Mouse (Mus musculus) regulatory T cell (primary cell): ENCODE results near the gene Afap1.

Experiments used
- in situ Hi-C: fragments of 300-600 bp; cut with MboI, MseI; formaldehyde crosslinking; loops from one replicate; pipeline ENCODE4 v1.15.1; 2025; ENCODE audit warnings: high pct_unique_total_duplicates

Afap1 gene

DNA sequence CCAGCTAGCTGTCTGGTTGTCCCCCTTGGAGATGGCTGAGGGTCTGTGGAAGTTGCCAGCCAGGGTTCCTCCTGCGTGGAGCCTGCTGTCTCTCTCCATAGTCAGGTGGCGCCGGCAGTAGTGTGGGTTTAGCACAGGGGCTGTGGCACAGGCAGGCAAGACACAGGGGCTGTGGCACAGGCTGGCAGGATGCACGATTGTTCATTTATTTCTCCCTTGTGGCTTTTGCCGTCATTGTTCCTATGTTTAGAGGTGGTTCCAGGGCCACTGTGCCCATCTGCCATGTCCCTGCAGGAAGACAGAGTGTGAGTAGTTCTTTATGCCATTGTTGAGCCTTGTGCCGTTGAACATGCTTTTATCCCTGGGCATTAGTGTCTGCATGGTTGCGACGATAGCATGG is 33.4 kb downstream of the Afap1 start:
- in situ Hi-C loops = no loop called here

DNA sequence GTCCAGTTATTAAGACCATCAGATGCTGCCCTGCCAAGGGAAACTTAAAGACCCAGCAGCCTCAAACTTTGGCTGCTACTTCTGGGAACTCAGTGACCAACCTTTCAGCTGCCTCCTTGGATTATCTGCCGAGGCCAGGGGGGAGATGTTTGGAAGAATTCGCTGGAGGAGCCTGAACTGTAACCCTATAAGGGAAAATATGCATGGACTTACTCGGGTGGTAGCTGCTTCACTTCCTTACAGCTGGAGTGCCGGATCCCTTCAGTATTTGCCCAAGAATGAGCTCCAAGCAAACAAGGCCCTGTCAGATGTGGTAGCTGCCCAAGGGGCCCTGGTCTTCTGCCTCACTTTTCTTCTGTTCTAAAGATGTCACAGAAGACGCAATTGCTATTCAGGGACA is 38.2 kb downstream of the Afap1 start:
- in situ Hi-C loops = no loop called here

DNA sequence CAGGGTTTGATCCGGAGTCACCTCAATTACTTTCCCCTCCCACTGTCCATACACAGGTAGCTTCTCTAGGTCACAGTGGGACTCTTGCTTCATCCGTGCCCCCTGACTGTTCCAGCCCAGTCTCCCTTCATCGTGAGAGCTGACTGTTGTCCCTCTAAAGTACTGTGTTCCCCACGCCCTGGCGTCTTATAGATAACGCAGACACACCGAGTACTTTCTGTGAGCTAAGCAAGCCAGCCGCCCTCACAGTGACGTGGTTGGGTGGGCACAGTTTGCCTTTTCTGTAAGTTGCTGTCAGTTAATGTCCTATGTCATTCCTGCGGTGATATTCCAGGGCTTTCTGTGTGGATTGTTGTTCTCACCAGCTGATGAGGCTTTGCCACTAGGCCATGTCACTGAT is 39.9 kb downstream of the Afap1 start:
- in situ Hi-C loops = no loop called here

DNA sequence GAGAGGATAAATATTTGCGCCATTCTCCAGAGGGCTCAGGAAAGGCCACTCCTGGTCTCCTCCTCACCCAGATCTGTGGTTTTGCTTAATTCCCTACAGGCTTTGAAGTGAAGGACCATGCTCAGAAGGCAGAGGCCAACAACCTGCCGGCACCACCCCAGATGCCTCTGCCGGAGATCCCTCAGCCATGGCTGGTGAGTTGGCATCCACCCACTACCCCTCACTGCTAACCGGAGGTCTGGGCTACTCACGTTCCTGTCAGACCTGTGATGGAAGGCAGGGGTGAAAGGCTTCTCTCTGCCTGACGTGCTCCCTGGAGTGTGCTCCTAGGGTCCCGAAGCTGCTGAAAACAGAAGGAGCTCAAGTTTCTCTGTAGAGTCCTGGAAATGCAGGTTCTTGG is 42.8 kb downstream of the Afap1 start:
- in situ Hi-C loops = no loop called here

DNA sequence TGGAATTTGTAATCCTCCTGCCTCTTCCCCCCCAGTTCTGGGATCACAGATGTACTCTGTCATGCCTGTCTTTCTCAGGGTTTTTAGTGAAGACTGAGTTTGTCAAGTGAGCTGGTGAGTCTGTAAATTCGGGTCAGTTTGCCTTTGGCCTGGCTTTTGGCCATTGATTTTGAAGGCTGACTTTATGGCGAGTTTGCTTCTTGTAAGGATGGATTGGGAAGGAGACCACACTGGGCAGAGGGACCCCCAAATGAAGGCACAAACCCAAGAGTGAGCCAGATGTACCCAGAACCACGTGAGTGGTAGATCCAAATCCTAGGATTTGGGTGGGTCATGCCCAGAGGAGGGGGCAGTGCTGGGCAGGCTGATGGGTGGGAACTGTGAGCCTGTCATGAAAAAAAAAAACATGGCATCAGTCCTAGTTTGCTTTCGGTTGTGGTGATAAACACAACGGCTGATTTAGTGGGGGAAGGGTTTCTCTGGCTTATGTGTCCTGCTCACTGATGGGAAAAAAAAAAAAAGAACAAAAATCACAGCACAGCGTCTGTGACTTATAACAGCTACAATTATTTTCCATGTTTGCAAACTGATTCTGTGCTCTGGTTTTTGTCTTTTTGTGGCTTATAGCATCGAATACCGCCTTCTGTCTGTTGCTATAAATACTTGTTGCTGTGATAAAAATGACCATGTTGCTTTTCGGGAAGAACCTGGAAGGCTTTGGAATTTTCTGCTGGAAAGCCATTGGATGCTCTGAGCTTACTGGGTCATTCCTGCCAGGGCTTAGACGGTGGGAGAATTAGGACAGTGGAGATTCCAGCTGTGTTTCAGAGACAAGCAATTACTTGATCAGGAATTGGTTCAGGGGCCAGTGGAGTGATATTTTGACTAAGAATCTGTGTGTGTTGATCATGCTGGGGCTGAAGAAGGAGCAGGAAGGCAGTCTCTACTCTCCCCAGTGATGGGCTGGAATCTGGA is 45.4 kb downstream of the Afap1 start:
- in situ Hi-C loops = no loop called here

DNA sequence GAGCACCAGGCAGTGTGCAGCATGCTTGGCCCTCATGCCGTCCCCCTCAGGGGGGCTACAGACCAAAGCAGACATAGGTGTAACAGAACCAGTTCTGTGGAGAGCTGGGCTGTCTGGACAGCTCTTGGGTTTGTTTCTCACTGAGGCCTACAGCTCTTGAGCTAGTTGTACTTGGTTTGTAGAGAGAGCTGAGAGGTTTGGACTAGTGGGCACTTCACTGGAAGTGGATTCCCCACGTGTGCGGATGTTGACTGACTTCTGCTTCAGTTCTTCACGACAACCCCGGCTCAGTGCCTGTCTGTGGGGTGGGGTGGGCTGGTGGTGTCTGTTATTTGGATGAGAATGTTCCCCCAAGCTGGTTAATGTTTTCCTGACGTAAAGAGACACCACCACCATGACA is 46.8 kb downstream of the Afap1 start:
- in situ Hi-C loops = no loop called here

DNA sequence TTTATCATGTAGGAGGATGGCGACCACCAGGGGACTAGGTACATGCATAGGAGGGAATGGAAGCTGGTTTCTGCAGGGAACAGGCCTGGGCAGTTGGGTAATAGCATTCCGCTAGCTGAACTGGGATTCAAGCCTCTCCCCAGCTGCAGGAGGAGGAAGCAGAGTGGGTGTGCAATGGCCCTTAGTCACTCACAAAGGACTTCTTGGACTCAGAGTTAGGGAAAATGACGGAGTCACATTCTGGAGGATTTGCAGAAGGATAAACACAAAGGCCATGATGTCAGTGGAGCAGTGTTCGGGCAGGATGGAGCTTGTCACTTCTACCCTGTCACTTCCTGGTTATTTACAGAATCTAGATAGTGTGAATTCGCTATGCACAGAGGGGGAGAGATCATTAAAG is 50.4 kb downstream of the Afap1 start:
- in situ Hi-C loops = no loop called here

DNA sequence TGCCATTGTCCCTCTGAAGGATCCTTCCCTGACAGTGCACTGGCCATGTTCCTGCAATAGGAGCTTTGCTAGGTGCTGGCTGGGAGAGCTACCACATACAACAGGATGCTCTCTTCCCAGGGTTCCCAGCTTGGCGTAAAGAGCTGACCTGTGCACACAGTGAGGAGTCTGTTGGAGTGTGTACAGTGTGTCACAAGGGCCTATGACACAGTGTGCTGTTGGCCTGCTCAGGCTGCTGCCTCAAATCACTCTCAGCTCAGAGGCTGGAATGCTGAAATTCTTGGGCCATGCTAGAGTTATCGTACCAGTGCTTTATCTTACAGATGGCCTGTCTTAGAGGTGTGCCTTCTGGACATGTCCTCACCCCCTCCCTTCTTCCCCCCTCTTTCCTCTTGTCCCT is 53.7 kb downstream of the Afap1 start:
- in situ Hi-C loops = no loop called here

DNA sequence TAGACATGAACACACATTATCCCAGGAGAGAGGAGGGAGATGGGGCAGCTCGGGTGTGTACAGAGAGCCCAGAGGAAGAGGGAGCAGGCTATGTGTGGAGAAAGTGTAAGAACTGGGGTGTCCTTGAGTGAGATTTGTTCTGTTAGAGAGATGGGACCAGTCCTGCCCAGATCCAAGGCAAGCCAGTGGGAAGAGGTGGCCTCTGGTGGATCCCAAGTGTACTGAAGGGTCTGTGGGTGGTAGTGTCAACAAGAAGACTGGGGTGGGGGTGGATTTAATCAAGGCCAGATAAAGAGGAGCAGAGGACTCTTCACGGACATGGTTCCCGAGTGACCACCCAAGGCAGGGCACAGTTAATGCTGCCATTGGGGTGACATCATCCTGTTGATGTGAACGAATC is 54.3 kb downstream of the Afap1 start:
- in situ Hi-C loops = no loop called here

DNA sequence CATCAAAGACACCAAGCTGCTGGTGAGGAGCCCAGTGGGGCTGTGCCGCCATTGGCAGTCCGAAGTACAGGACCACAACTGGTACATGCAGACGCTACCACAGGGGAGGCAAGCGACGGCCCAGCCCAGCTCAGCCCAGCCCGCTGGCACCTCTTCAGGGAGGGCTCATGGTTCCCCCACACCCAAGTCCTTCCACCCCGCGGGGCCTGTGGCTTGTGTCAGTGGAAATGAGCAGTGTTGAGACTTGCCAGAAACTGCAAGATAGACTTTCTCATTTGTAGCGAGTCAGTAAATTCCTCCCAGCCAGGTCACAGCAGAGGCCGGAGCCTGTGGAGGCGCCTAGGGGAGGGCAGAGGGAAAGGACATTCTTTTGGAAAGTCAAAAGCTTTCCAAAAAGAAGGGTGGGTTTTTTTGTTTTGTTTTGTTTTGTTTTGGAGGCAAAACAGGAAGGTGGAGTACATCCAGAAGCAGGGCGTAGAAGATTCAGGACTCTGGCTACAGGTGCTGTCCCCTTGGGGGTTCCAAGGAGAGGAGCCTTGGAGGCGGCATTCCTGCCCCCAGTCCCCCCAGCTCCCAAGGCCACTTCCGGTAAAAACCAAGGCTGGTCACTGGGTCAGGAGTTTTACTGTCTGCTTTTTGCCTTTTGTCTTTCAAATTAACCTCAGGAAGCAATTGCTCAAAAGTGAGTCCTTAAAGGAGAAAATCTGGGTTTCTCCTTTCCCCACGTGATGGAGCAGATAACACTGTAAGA is 55.3 kb downstream of the Afap1 start:
- in situ Hi-C loops = no loop called here

DNA sequence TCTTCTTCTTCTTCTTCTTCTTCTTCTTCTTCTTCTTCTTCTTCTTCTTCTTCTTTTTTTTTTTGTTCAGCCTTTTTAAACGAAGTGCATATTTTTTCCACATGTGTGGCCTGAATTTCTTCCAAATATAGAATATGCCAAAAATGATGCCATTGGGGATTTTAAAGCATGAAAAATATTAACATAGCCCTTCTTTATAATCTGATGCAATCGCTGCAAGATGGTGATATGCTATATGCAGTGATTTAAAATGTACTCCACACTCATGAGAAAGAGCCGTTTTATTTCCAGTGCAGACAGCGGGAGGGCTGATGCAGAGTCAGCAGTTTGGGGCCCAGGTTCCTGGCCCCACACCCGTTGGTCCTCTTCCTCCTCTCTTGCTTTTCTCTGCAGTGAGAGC is 55.9 kb downstream of the Afap1 start:
- in situ Hi-C loops = no loop called here

DNA sequence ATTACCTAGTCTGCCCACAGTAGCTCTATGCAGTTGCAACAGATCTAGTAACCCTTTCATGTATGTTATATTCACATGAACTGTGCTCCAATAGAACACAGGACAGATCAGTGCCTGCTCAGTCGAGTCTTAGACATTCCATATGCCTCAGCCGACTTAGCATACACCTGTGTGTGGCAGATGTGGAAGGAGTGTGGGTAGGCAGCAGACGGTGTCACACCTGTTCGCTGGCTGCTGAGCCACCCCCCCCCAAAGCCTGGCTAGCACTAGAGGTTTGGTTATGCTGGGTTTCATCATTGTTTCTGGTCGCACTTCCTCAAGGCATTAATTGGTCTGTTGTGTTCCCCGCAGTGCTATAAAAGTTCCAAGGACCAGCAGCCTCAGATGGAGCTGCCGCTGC is 57.4 kb downstream of the Afap1 start:
- in situ Hi-C loops = no loop called here

DNA sequence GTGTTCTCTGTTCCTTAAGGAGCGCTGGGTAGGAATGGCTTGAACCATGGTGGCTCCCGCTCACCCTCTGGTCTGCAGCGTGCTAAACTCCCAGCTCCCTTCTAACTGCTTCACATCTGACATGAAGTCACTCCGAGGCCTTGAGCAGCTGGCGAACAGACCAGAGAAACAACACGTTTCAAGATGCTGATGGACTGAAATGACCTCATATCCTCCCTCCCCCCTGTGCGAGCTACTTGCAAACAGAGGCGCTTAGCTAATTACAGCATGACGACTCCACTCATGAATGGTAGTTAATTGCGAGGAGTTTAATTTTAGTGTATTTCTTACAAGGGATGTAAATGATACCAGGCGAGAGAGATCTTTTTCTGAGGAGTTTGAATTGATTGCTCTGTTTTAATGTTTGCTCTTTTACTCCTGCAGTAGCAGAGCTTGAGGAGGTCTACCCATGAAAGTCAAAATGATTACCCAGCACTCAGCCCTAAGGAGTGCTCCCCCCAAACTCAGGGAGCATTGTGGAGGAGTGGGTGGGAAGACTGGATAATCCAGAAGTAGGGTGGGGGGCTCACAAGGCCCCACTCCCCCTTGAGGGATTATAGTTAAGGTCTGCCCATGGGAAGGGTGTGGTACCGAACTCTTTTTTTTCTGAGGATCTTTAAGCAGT is 61.1 kb downstream of the Afap1 start:
- in situ Hi-C loops = no loop called here

DNA sequence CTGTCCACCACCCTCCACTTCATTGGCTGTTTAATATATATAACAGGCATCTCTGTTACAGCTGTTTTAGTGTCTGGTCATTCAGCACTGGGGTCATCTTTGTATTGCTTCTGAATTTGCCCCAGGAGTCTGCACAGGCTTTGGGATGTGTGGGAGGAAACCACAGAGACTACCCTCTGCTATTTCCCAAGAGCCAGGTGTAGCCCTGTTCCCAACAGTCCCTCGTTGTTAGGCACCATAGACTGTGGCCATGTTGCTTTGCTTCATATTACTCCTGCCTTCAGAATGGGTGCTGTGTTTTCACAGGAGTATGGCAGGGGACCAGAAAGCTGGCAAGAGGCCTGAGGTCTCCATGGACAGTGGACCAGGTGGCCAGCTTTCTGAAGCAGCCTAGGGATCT is 63.1 kb downstream of the Afap1 start:
- in situ Hi-C loops = no loop called here

DNA sequence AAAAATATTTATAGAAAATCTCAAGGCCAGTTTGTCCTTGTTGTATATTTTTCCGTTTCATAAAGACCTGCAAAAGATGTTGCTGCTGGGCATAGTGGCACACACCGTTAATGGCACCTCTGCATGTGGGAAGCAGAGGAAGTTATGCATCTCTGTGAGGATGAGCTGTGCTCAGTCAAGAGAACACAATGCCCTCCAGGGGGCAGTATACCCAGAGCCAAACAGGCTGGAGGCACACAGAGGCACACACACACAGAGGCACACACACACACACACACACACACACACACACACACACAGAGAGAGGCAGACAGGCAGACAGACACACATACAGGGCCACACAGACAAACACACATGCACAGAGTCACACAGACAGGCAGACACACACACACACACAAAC is 65.6 kb downstream of the Afap1 start:
- in situ Hi-C loops = no loop called here

DNA sequence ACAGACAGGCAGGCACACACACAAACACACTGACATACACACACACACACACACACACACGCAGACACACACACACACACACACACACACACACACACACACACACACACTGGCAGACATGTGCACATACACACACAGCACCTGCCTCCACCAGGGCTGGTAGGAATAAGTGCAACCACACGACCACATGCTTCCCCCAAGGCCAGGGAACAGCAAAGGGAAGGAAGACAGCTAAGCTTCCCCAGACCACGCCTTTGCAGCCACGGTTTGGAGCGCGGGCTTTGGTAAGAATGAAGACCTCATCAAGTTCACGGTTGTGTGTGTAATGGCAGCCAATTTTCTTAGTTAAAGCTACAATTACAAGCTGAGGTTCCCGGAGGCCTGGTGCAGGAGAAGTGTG is 67.0 kb downstream of the Afap1 start:
- in situ Hi-C loops = no loop called here

DNA sequence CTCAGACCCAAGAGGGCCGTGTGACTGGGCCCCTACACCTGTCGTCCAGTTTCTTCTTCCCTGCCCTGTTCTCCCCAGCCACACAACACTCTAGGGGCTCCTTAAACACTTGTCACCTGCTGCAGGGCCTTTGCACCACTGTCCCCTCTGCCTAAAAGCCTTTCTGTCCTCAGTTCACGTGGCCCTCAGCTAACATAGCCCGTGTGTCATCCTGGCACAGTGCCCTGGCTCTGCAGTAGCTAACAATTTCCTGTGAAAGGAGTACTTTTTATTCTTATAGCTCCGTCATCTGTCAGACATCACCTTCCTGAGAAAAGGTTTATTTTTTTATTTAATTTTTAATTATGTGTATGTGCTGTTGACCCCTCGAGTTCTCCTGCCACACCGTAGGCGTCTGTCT is 68.2 kb downstream of the Afap1 start:
- in situ Hi-C loops = no loop called here

DNA sequence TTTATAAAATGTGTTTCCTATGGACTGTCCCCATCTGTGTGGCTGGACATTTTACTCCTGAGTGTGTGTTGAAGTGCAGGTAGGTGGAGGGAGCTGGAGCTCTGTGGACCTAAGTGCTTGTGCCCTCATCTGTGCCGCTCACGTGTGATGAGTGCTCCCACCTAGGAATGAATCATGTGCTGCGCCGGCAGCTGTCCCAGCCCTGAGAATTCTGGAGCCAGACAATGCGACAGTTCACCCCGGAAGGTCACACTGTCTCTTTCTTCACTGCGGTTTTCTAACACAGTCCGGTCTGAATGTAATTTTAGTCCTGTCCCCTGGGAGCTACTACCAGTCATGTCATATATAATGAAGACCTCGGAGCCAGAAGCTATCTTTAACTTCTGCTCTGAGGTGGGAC is 70.5 kb downstream of the Afap1 start:
- in situ Hi-C loops = no loop called here

DNA sequence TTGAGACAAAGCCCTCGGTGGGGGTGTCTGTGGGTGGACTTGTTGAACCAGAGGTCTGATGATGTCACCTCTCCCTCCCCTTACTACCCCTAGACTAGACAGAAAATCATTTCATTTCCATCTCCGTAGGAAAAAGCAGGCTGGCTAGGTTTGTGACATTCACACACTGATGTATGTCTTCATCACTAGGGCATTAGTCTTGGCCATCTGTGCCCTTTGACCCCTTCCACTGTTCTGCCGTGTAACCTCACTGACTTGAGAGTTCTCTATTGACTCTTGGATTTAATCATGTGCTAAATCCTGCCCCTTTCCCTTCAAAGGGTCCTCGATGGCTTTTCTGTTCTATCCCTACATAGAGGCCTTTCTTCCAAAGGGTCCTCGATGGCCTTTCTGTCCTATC is 71.9 kb downstream of the Afap1 start:
- in situ Hi-C loops = no loop called here

DNA sequence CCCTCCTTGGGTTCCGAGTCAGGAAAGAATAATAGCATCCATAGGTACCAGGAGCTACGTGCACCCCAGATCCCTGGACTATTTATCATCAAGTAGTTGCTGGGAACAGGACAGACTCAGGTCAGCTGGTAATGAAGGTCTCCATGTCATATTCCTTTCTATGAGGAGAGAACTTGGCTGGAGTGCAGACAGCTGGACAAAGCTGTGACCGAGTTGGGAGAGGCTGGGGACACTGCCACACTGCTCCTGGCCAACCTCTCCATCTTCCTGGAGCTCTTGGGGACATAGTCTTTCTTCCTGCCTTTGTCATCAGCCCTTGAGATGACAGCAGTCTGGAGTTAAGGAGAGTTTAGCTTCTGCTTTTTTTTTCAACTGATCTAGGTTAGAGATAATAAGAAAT is 76.7 kb downstream of the Afap1 start:
- in situ Hi-C loops = loop anchor here (5.0 kb wide), 1 partner anchor 103 kb away; no protein-coding TSS in a partner anchor

DNA sequence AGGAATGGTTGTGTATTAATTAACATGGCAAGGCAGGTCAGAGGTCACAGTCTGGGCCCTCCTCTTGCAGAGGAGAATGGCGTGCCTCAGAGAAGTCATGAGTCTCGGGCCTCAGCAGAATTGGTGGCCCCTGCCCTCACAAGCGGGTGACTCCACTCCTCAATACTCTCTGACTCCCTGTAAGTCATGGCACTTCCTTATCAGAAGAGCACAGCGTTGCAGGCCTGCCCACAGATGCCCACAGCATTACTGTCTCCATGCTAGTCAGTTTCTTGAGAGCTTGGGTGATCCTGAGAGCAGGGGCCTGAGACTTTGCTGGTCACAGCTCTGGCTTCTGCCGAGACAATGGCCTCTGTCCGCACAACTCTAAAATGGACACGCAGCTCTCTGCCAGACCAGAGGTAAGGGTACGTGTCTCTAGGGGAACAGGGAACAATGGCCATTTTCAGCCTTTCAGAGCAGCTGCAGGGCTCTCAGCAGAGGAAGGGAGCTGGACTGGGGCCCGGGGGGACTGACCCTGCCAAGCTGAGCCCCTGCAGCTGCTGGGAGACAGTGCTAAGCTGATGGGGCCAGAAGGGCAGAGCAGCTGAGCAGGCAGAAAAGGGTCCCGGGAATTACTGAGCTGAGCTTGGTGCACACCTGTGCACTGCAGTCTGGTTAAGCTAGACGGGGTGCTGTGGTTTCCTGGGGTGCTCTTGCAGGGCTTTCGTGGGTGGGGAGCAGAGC is 77.4 kb downstream of the Afap1 start:
- in situ Hi-C loops = loop anchor here (5.0 kb wide), 1 partner anchor 103 kb away; no protein-coding TSS in a partner anchor
